Mouse (Mus musculus) ES-Bruce4 (cell line): ENCODE data around the gene Slc20a1. TPM values are rescaled to one million over a fixed set of nuclear protein-coding genes. Genes with fewer than 3 reads are reported as not detected.
A peak's percentile ranks its signal among the peaks of the same experiment; 100 is the strongest.

Source experiments
- H3K27ac ChIP-seq: 2 replicates; pipeline ENCODE4 v1.5.1; 2012; ENCODE audit warnings: low read length, inconsistent platforms; ENCODE audit not compliant: insufficient read depth
- H3K27me3 ChIP-seq: 2 replicates; pipeline ENCODE4 v1.6.1; 2012; ENCODE audit warnings: mild to moderate bottlenecking, low read length, inconsistent platforms; ENCODE audit not compliant: control insufficient read depth, poor library complexity, insufficient read depth, severe bottlenecking
- H3K36me3 ChIP-seq: 2 replicates; pipeline ENCODE4 v1.6.1; 2012; ENCODE audit warnings: inconsistent platforms, mild to moderate bottlenecking, low read length, moderate library complexity; ENCODE audit not compliant: control insufficient read depth, poor library complexity, insufficient read depth, severe bottlenecking
- H3K4me1 ChIP-seq: one replicate; pipeline ENCODE4 v1.8.1; 2011; ENCODE audit warnings: low read length; ENCODE audit not compliant: control insufficient read depth, insufficient read depth
- H3K4me3 ChIP-seq: 2 replicates; pipeline ENCODE4 v1.5.1; 2011; ENCODE audit warnings: low read depth, mild to moderate bottlenecking, low read length
- H3K9ac ChIP-seq: 2 replicates; pipeline ENCODE4 v1.6.1; 2012; ENCODE audit warnings: low read depth, mild to moderate bottlenecking, inconsistent platforms; ENCODE audit not compliant: poor library complexity, severe bottlenecking
- H3K9me3 ChIP-seq: replicated peaks from 2 replicates; pipeline ENCODE4 v1.6.1; 2012; ENCODE audit warnings: mild to moderate bottlenecking, low read length, inconsistent platforms; ENCODE audit not compliant: control insufficient read depth, poor library complexity, insufficient read depth, severe bottlenecking
- CTCF ChIP-seq: IDR thresholded peaks from one replicate; pipeline ENCODE4 v1.8.1; 2011; ENCODE audit warnings: low read depth, low read length
- EP300 ChIP-seq: IDR thresholded peaks from 2 replicates; pipeline ENCODE4 v1.6.1; 2011; ENCODE audit warnings: low read depth, low read length; ENCODE audit not compliant: insufficient read depth
- POLR2A ChIP-seq: IDR thresholded peaks from one replicate; pipeline ENCODE4 v1.8.1; 2011; ENCODE audit warnings: low read length; ENCODE audit not compliant: insufficient read depth
- polyA plus RNA-seq: library from polyadenylated mRNA; stranded (reverse); fragments of >200 nt; gene quantifications from 2 replicates; pipeline ENCODE4 v1.2.4, GENCODE M21; 2011; ENCODE audit warnings: low read depth; ENCODE audit not compliant: missing spikeins, insufficient read depth, insufficient read length

The Slc20a1 gene
- polyA plus RNA-seq, 1 experiment = 224 TPM

- H3K4me3 ChIP-seq = no peak overlapping the region
- no peaks in the 10 kb centered on the region for H3K36me3 ChIP-seq
- H3K9me3 ChIP-seq = no peaks in the 10 kb centered on the region
- H3K27me3 ChIP-seq = no peaks in the 10 kb centered on the region
- 0 out of 2 replicates have a peak, but pooled peaks have one; percentile 12 for TF ChIP-seq EP300
- TF ChIP-seq CTCF = no peak
- peak overlapping the region; percentile 13; the same call in 1 of the 2 replicates for H3K9ac ChIP-seq
- H3K27ac ChIP-seq = peak overlapping the region; percentile 92
- H3K4me1 ChIP-seq = peaks cover 10% of the 10 kb centered on the region
Observed at GRCm38 (mm10) chr2:129243786-129244185, 45.2 kb downstream of the Slc20a1 start.

- Histone ChIP-seq H3K27ac (peak overlapping the region; percentile 92), H3K4me3 (peak overlapping the region; percentile 55), H3K4me1 (peaks cover 10% of the 10 kb centered on the region), H3K36me3 (no peaks in the 10 kb centered on the region), H3K27me3 (no peaks in the 10 kb centered on the region), H3K9me3 (no peaks in the 10 kb centered on the region), H3K9ac (peak overlapping the region; percentile 56)
- peak; percentile 66 for TF ChIP-seq CTCF
- 0 out of 2 replicates have a peak, but pooled peaks have one; percentile 64 for TF ChIP-seq EP300
- TF ChIP-seq POLR2A = no peak
Observed at GRCm38 (mm10) chr2:129244446-129245120, 46.0 kb downstream of the Slc20a1 start.

GRCm38 (mm10) chr2:129245618-129246017, 47.1 kb downstream of the Slc20a1 start:
- TF ChIP-seq POLR2A = no peak
- TF ChIP-seq EP300 = peak; percentile 96
- Histone ChIP-seq H3K4me3 (0 out of 2 replicates have a peak overlapping the region, but pooled peaks have one; percentile 21), H3K27me3 (no peaks in the 10 kb centered on the region), H3K9me3 (no peaks in the 10 kb centered on the region), H3K27ac (peak overlapping the region; percentile 97), H3K9ac (peak overlapping the region; percentile 56), H3K4me1 (peaks cover 10% of the 10 kb centered on the region), H3K36me3 (no peaks in the 10 kb centered on the region)

- H3K4me3 ChIP-seq = peak overlapping the region; percentile 64; the same call in 1 of the 2 replicates
- TF ChIP-seq EP300 (no peak; the same call in 1 of the 2 replicates), POLR2A (no peak), CTCF (no peak)
Observed at GRCm38 (mm10) chr2:129246436-129246835, 47.9 kb downstream of the Slc20a1 start.

GRCm38 (mm10) chr2:129246924-129247323, 48.4 kb downstream of the Slc20a1 start:
- no peak for TF ChIP-seq CTCF
- no peak for TF ChIP-seq EP300
- no peak for TF ChIP-seq POLR2A
- peak overlapping the region; percentile 83 for H3K27ac ChIP-seq
- no peaks in the 10 kb centered on the region for H3K36me3 ChIP-seq
- H3K4me3 ChIP-seq = peak overlapping the region; percentile 64
- no peaks in the 10 kb centered on the region for H3K9me3 ChIP-seq
- H3K9ac ChIP-seq = peak overlapping the region; percentile 71
- no peaks in the 10 kb centered on the region for H3K27me3 ChIP-seq
- H3K4me1 ChIP-seq = peaks cover 7% of the 10 kb centered on the region

More at GRCm38 (mm10) chr2:129246436-129246835, 47.9 kb downstream of the Slc20a1 start:
- H3K4me1 ChIP-seq = peaks cover 7% of the 10 kb centered on the region
- no peaks in the 10 kb centered on the region for H3K36me3 ChIP-seq
- H3K9ac ChIP-seq = peak overlapping the region; percentile 71
- no peaks in the 10 kb centered on the region for H3K9me3 ChIP-seq
- no peaks in the 10 kb centered on the region for H3K27me3 ChIP-seq
- H3K27ac ChIP-seq = peak overlapping the region; percentile 83

- Histone ChIP-seq H3K36me3 (no peaks in the 10 kb centered on the region), H3K9ac (peak overlapping the region; percentile 71), H3K27ac (peak overlapping the region; percentile 83)
Observed at GRCm38 (mm10) chr2:129247707-129248121, 49.1 kb downstream of the Slc20a1 start.

More at GRCm38 (mm10) chr2:129247707-129248121, 49.1 kb downstream of the Slc20a1 start:
- peaks cover 5% of the 10 kb centered on the region for H3K4me1 ChIP-seq
- TF ChIP-seq EP300 (peak; percentile 76; the same call in 1 of the 2 replicates), POLR2A (no peak)
- no peaks in the 10 kb centered on the region for H3K27me3 ChIP-seq
- no peaks in the 10 kb centered on the region for H3K9me3 ChIP-seq
- H3K4me3 ChIP-seq = peak overlapping the region; percentile 64
